8 mouse cellular contexts compared by ENCODE assay signal in genomic region chr2:92388891-92389641, GRCm38 (mm10). TPM values are rescaled to one million over a fixed set of nuclear protein-coding genes. Genes with fewer than 3 reads are reported as not detected.
DNase-seq lines count a peak whose midpoint lies in the region; ATAC-seq and TF ChIP-seq lines count a peak whose summit lies in the region.

No protein-coding gene starts in this region.

- H3K27ac ChIP-seq in hindbrain, embryonic 14.5 days, result peak overlapping the region; percentile 81

- in situ Hi-C loops in Patski (cut with MboI; ENCODE audit: low pct_unique_long_range_greater_than_20kb), result no loop called here

- H3K4me2 ChIP-seq in hindbrain, embryonic 14.5 days (replicated peaks), result peak overlapping the region; percentile 72

- POLR2A ChIA-PET in Patski (lab: Charles Lee), result interaction anchor here (1.4 to 2.5 kb wide), 4 partner anchors 14 to 43 kb away, joined by 3 to 18 read pairs (median 4); partner anchors contain the start of gene Cry2

- TF ChIP-seq CTCF in Patski (IDR thresholded peaks at IDR 0.05), result no peak

- peaks cover 34% of the 10 kb centered on the region for H3K36me3 ChIP-seq in hindbrain, embryonic 14.5 days (replicated peaks; ENCODE audit: control insufficient read depth, insufficient read depth)

- H3K9me3 ChIP-seq in hindbrain, embryonic 14.5 days (ENCODE audit: control insufficient read depth, low read length), result no peaks in the 10 kb centered on the region

- CTCF ChIA-PET in Patski (lab: Charles Lee), result interaction anchor here (1.3 kb wide), 1 partner anchor 33 kb away, joined by 3 read pairs; no protein-coding TSS in a partner anchor

- DNase-seq in Patski (ENCODE audit: low read depth, low spot score), result peak; percentile 72
- DNase-seq in cerebellum, postnatal 14 days, result peak; percentile 85 to 88
- peak; percentile 90 to 92 for DNase-seq in frontal cortex, postnatal 36 days (ENCODE audit: low spot score in 2 of 2)
- DNase-seq in hindbrain, embryonic 14.5 days (ENCODE audit: low spot score), result peak; percentile 91
- peak; percentile 71 to 77 for DNase-seq in layer of hippocampus, postnatal 25 days (ENCODE audit: extremely low spot score in 1 of 2, low spot score in 1 of 2)
- peak; percentile 93 for DNase-seq in lung, postnatal 10 days
- peak; percentile 97 for DNase-seq in right cerebral cortex, adult 18-20 months
- peak; percentile 73 to 80 for DNase-seq in urinary bladder, postnatal 36 days (ENCODE audit: low spot score in 2 of 2)

- H3K4me3 ChIP-seq in hindbrain, embryonic 14.5 days (replicated peaks; ENCODE audit: low read length), result peak overlapping the region; percentile 66

- under 1% methylated on average over 55 of the region's 62 CpGs for WGBS in hindbrain, embryonic 14.5 days

- H3K27me3 ChIP-seq in Patski, result peaks cover 4% of the 10 kb centered on the region
- H3K27me3 ChIP-seq in hindbrain, embryonic 14.5 days (ENCODE audit: control insufficient read depth, insufficient read depth, low read length), result no peaks in the 10 kb centered on the region

- peaks cover 53% of the 10 kb centered on the region for H3K4me1 ChIP-seq in hindbrain, embryonic 14.5 days (replicated peaks; ENCODE audit: control insufficient read depth, insufficient read depth, low read length)

- H3K9ac ChIP-seq in hindbrain, embryonic 14.5 days, result peak overlapping the region; percentile 74

- ATAC-seq in Patski, result peak; percentile 63
- peak; percentile 92 for ATAC-seq in hindbrain, embryonic 14.5 days (ENCODE audit: low FRiP score)

RNA-seq across cellular contexts. Expression of gene 1700029I15Rik, which starts 6.7 kb away (rescaled TPM):
- 2.8 TPM for polyA plus RNA-seq in Patski (2021)
- 2.9 and 4.2 TPM in 2 replicates for polyA plus RNA-seq in hindbrain, embryonic 14.5 days (2014; fragmentation: Nextera tagmentation; extraction: Ambion mirVana)
- 1 to 10 TPM; 3.6 to 4.7 TPM for total RNA-seq in layer of hippocampus, postnatal 25 days (2021)

RNA-seq across cellular contexts. Expression of gene Mapk8ip1, which starts 12.0 kb away (rescaled TPM):
- polyA plus RNA-seq in Patski (2021), result 48.1 TPM
- 68.8 and 74.5 TPM in 2 replicates for polyA plus RNA-seq in hindbrain, embryonic 14.5 days (2014; fragmentation: Nextera tagmentation; extraction: Ambion mirVana)
- 100 to 1,000 TPM; 339 to 369 TPM for total RNA-seq in layer of hippocampus, postnatal 25 days (2021)

RNA-seq across cellular contexts. Expression of gene Large2, which starts 14.4 kb away (rescaled TPM):
- 0.55 TPM for polyA plus RNA-seq in Patski (2021)
- polyA plus RNA-seq in hindbrain, embryonic 14.5 days (2014; fragmentation: Nextera tagmentation; extraction: Ambion mirVana), result 2.0 and 2.4 TPM in 2 replicates
- total RNA-seq in layer of hippocampus, postnatal 25 days (2021), result under 1 TPM; 0.34 to 0.96 TPM

RNA-seq across cellular contexts. Expression of gene Pex16, which starts 14.6 kb away (rescaled TPM):
- polyA plus RNA-seq in Patski (2021), result 21.4 TPM
- 32.7 TPM in 2 replicates for polyA plus RNA-seq in hindbrain, embryonic 14.5 days (2014; fragmentation: Nextera tagmentation; extraction: Ambion mirVana)
- total RNA-seq in layer of hippocampus, postnatal 25 days (2021), result 10 to 100 TPM; 31.7 to 35.5 TPM

RNA-seq across cellular contexts. Expression of gene Cry2, which starts 44.8 kb away (rescaled TPM):
- polyA plus RNA-seq in Patski (2021), result 16.7 TPM
- polyA plus RNA-seq in hindbrain, embryonic 14.5 days (2014; fragmentation: Nextera tagmentation; extraction: Ambion mirVana), result 34.6 and 35.5 TPM in 2 replicates
- total RNA-seq in layer of hippocampus, postnatal 25 days (2021), result 100 to 1,000 TPM in 1 of 2 experiments, 10 to 100 TPM in 1; 85.6 to 106 TPM

Comparison
In these comparisons a context has a peak if more than half of its experiments do, and no peak if none do; other contexts are left out.
1. Peak in every context shown above with its lines: DNase-seq, ATAC-seq, H3K4me3 ChIP-seq and H3K27ac ChIP-seq.